Mouse (Mus musculus) left cerebral cortex, adult 11 months (tissue): ENCODE data around the gene Ugt1a9.
A peak's percentile ranks its signal among the peaks of the same experiment; 100 is the strongest.

Source experiments
- DNase-seq: peaks from one replicate; pipeline ENCODE4 v3.0.0; 2022; ENCODE audit warnings: low spot score

The Ugt1a9 gene

GRCm38 (mm10) chr1:88179657-88180056 lies 109.1 kb downstream of the Ugt1a9 start:
- DNase-seq: no peak

GRCm38 (mm10) chr1:88186325-88186935 lies 115.8 kb downstream of the Ugt1a9 start:
- DNase-seq: no peak

- DNase-seq: no peak
These were observed 121.5 kb downstream of the Ugt1a9 start for GRCm38 (mm10) chr1:88192136-88192535.

GRCm38 (mm10) chr1:88195687-88196086 lies 125.1 kb downstream of the Ugt1a9 start:
- DNase-seq: no peak

GRCm38 (mm10) chr1:88197443-88197842 lies 126.8 kb downstream of the Ugt1a9 start:
- DNase-seq: no peak

GRCm38 (mm10) chr1:88199996-88200395 lies 129.4 kb downstream of the Ugt1a9 start:
- DNase-seq: no peak

GRCm38 (mm10) chr1:88200456-88200855 lies 129.9 kb downstream of the Ugt1a9 start, which contains the start of gene Ugt1a2:
Gene Ugt1a2 (plus strand): TSS chr1:88200601.
- DNase-seq: no peak

GRCm38 (mm10) chr1:88205294-88205922 lies 134.8 kb downstream of the Ugt1a9 start, which contains the start of gene Dnajb3:
Gene Dnajb3 (minus strand): TSS chr1:88205782.
- DNase-seq: peak; percentile 72

GRCm38 (mm10) chr1:88206843-88207479 lies 136.4 kb downstream of the Ugt1a9 start:
- no peak for DNase-seq

- DNase-seq: no peak
These were observed 141.2 kb downstream of the Ugt1a9 start, which contains the start of gene Ugt1a1 for GRCm38 (mm10) chr1:88211812-88212211. Gene Ugt1a1 (plus strand): TSS chr1:88211959.

GRCm38 (mm10) chr1:88212341-88213045 lies 141.9 kb downstream of the Ugt1a9 start:
- no peak for DNase-seq

GRCm38 (mm10) chr1:88213061-88213460 lies 142.5 kb downstream of the Ugt1a9 start:
- no peak for DNase-seq

- no peak for DNase-seq
These were observed 143.3 kb downstream of the Ugt1a9 start for GRCm38 (mm10) chr1:88213766-88214461.

GRCm38 (mm10) chr1:88214462-88214952 lies 143.9 kb downstream of the Ugt1a9 start:
- DNase-seq: no peak

- no peak for DNase-seq
These were observed 145.1 kb downstream of the Ugt1a9 start for GRCm38 (mm10) chr1:88215466-88216380.

- no peak for DNase-seq
These were observed 146.0 kb downstream of the Ugt1a9 start for GRCm38 (mm10) chr1:88216551-88216950.

GRCm38 (mm10) chr1:88217144-88217543 lies 146.5 kb downstream of the Ugt1a9 start:
- no peak for DNase-seq

- DNase-seq: no peak
These were observed 147.0 kb downstream of the Ugt1a9 start for GRCm38 (mm10) chr1:88217576-88217975.

- DNase-seq: no peak
These were observed 147.5 kb downstream of the Ugt1a9 start for GRCm38 (mm10) chr1:88218051-88218450.

GRCm38 (mm10) chr1:88218591-88218990 lies 148.0 kb downstream of the Ugt1a9 start:
- no peak for DNase-seq

GRCm38 (mm10) chr1:88219054-88219453 lies 148.5 kb downstream of the Ugt1a9 start:
- no peak for DNase-seq
